Comparison of ENCODE assay signal across 25 mouse cellular contexts in the genomic region with DNA sequence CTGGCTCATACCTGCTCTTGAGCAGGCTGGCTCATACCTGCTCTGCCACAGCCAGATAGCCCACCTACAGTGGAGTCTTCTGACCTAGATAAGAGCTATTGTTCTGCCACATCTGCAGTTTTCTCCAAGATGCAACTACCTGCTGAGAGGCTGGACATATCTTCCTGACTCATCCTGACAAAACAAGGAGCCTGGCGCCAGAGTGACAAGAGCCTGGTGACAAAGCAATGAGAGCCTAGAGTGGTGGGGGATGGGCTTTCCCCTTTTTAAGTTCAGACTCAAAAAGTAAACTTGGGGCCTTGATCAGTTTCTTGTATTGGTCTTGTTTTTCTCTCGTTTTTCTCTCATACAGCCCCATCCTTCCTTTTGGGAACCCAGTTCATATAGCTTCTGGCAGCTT.
"Had no signal": no experiment of that assay in that cellular context is flagged by ENCODE, and none has a peak within 500 bp of the region (broad histone marks: within the 10 kb centered on the region; RNA-seq: fewer than 3 reads in every experiment).

No protein-coding gene starts in this region.

- ATAC-seq: hindbrain, embryonic 16.5 days; intestine, embryonic 16.5 days had no signal

- H3K9me3 ChIP-seq: heart, embryonic 13.5 days; heart, embryonic 15.5 days; hindbrain, embryonic 13.5 days; limb, embryonic 10.5 days; limb, embryonic 12.5 days; liver, embryonic 13.5 days had no signal

- H3K27me3 ChIP-seq: heart, embryonic 13.5 days; heart, embryonic 15.5 days; hindbrain, embryonic 13.5 days; limb, embryonic 12.5 days; liver, embryonic 13.5 days had no signal

- H3K36me3 ChIP-seq: heart, embryonic 13.5 days; heart, embryonic 15.5 days; hindbrain, embryonic 13.5 days; limb, embryonic 10.5 days; limb, embryonic 12.5 days; liver, embryonic 13.5 days had no signal

- H3K27ac ChIP-seq: gastrocnemius, adult 2 months; heart, adult 2 months; heart, embryonic 13.5 days; heart, embryonic 15.5 days; hindbrain, embryonic 13.5 days; layer of hippocampus, adult 2 months; left cerebral cortex, adult 2 months; limb, embryonic 10.5 days; limb, embryonic 12.5 days; liver, embryonic 13.5 days had no signal

- H3K4me3 ChIP-seq: gastrocnemius, adult 2 months; heart, adult 2 months; heart, embryonic 13.5 days; heart, embryonic 15.5 days; hindbrain, embryonic 13.5 days; layer of hippocampus, adult 2 months; left cerebral cortex, adult 2 months; limb, embryonic 10.5 days; limb, embryonic 12.5 days; liver, embryonic 13.5 days had no signal

- H3K4me1 ChIP-seq: heart, embryonic 13.5 days; heart, embryonic 15.5 days; hindbrain, embryonic 13.5 days; limb, embryonic 10.5 days; limb, embryonic 12.5 days; liver, embryonic 13.5 days had no signal

- H3K4me2 ChIP-seq: heart, embryonic 11.5 days; heart, embryonic 13.5 days; heart, embryonic 15.5 days; hindbrain, embryonic 13.5 days; limb, embryonic 12.5 days; liver, embryonic 11.5 days; liver, embryonic 13.5 days had no signal

- DNase-seq: gastrocnemius, adult 2 months; gastrocnemius, postnatal 10 days; gastrocnemius, postnatal 25 days; heart, adult 11 months; heart, adult 2 months; heart, postnatal 14 days; heart, postnatal 36 days; kidney, adult 11 months; kidney, adult 8-10 months; kidney, postnatal 10 days; kidney, postnatal 25 days; kidney, postnatal 4 days; liver; liver, embryonic 13.5 days had no signal

- H3K9ac ChIP-seq: heart, embryonic 13.5 days; heart, embryonic 15.5 days; hindbrain, embryonic 13.5 days; limb, embryonic 12.5 days; liver, embryonic 13.5 days had no signal
